Mouse (Mus musculus) CD4-positive, CD25-positive, alpha-beta regulatory T cell, adult 2 months (primary cell): Measurements from ENCODE around the gene Mn1.
A peak's percentile ranks its signal among the peaks of the same experiment; 100 is the strongest.

Experiments
- DNase-seq: peaks from one replicate; pipeline ENCODE4 v3.0.0-alpha.2; 2012; ENCODE audit warnings: low read depth, low spot score

The Mn1 gene

DNA sequence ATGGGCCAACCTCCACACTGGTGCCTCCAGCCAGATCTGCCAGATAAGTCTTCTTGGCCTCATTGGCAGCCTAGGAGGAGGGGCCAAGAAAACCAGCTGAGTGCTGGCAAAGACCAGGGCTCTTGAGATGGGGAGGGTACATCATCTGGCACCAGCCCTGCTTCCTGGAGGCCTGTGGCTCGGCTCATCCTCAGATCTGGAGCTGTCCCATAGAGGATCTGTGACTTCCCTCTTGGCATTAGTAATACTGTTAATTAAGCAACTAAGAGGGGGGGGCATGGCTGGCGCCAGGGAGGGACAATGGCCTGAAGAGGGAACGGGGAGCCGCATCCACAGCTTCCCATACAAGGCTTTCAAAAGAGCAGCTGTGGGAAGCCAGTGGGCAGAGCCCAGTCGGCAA is 58.6 kb downstream of the Mn1 start:
- no peak for DNase-seq

DNA sequence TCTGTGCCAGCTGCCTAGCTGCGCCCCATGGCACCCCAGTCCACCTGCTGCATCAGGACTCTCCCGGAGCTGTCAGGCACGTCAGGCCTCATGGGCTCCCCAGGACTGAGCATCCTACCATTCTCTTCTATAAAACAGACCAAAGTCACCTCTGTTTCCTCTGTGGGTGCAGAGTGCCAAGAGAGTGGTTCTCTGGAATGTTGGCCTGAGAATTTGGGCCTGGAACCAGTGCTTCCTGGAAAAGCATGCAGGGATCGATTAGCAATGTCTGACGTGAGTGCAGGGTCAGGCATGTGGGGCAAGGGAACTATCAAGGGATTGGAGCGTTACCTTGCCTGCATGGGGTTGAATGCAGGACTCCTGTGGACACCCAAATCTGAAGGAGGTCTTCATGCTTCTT is 59.0 kb downstream of the Mn1 start:
- no peak for DNase-seq

GRCm38 (mm10) chr5:111485907-111486306 is 68.7 kb downstream of the Mn1 start:
- DNase-seq: no peak

GRCm38 (mm10) chr5:111489022-111489616 is 72.0 kb downstream of the Mn1 start:
- peak; percentile 47 for DNase-seq

DNA sequence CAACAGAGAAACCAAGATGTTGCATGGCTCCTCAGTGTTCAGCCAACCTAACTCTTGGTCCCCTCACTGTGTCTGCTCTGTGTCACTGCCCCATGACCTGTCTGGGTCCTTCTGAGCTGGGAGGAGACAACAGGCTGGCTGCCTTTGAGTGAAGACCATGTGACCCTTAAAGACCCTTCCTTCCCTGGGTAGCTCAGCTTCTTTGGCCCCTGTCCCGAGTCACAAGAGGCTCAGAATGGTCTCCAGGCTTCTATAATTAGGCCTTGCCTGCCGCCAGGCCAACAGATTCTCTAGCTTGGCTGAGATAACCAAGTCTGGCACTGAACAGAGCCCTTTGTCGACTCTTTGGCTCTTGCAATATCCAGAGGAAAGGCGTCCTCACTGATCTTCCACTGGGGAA is 73.4 kb downstream of the Mn1 start:
- no peak for DNase-seq

DNA sequence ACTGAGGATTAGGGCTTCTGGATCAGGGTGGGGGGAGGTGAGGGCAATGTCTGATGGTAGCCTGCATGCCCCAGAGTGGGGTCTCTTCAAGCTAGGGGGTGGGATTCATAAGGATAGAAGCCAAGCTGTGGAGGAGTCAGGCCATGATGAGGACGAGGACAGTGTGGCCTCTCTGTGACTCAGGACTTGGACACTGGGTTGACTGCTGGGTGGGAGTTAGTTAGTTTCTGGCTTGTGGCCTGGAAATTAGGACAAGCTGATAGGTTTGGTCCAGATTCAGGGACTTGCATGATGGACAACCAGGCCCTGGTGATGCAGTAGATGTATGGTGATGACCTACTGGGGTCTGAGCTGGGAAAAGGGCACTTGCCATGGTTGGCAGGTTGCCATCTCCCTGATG is 74.3 kb downstream of the Mn1 start:
- no peak for DNase-seq

DNA sequence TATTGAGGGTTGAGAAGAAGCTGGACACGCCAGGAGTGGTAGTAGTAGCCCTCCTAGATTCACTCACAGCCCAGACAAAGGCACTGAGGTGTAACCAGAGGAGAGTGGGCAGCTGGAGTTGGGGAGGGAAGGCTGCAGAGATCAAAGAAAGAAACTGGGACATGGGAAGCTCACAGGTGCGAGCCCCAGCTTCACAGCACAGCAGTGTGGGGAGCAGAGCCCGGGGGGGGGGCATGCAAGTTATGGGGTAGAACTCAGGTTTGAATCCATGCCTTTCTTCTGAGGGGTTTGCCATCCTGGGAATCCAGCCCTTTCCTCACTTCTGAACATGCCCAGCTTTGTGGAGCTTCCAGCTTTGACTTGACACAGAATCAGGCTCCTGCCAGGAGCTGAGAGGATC is 82.9 kb downstream of the Mn1 start:
- no peak for DNase-seq

- DNase-seq: no peak
These were observed 84.7 kb downstream of the Mn1 start for GRCm38 (mm10) chr5:111501691-111502441.

DNA sequence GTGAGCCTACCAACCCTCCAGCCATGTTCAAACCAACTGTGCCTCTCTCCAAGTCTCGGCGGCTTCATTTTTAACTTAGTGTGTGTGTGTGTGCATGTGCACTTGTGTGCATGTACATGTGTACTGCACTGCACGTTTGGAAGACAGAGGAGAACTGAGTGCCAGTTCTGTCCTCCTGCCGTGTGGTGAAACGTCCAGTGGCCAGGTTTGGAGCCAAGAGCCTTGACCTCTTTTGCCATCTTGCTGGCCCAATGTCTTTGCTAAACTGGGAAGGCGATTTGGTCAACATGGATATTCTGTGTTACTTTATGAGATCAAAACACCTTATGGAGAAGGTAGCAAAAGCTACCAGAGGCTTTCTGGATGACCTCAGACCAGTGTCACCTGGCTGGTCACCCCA is 88.1 kb downstream of the Mn1 start:
- no peak for DNase-seq

DNA sequence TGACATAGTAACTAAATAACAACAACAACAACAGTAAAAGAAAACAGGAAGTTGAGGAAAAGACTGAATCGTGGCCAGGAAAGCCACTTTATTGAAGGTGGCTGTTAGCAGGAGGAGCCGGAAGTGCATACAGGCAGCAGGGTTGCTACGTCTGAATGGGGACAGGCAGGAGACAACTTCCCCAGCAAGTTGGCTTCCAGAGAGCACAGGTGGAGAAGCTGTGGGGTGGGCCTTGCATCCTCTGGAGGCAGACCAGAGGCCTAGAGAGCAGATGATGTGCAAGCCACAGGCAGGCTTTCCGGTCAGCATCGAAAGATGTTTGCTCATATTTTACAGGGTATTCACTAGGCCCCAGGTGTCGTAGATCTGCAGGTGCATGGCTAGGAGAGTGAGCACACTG is 88.7 kb downstream of the Mn1 start:
- peak; percentile 10 for DNase-seq

DNA sequence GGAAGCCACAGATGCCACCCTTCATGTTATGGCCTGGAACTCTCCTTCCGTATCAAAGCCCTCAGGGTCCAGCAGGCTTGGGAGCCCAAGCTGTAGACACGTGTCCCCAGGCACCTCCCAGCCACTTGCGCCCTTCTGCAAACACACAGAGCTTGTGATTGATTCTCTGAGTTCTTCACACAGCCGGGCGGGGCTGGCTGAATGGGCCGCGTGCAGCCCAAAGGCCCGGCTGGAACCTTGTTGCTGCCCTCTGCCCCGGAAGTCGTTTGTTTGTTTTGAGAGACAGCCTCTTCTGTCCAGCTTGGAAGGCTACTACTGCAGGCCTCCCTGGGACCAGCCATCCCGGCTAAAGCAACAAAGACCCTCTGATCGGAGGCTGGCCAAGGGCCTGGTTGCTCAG is 89.2 kb downstream of the Mn1 start:
- no peak for DNase-seq
